Mouse (Mus musculus): ENCODE results near the gene Txnrd3. TPM values are rescaled to one million over a fixed set of nuclear protein-coding genes. Genes with fewer than 3 reads are reported as not detected.

The Txnrd3 gene
- total RNA-seq, 2 experiments from 2014 or later: 8.0 to 8.9 TPM

Other genes starting within 250 kb of the Txnrd3 start
- gene Chchd6, start 48.3 kb upstream of the Txnrd3 start, total RNA-seq (2021): 10 to 100 TPM; 73.8 to 89.8 TPM
- not detected for gene Vmn1r40, start 63.6 kb downstream of the Txnrd3 start, total RNA-seq (2021)
- gene Vmn1r41, start 96.8 kb downstream of the Txnrd3 start, total RNA-seq (2021): not detected
- gene Vmn1r42, start 232.4 kb downstream of the Txnrd3 start, total RNA-seq (2021): not detected
- gene Vmn1r43, start 232.4 kb downstream of the Txnrd3 start, total RNA-seq (2021): not detected
- not detected for gene Vmn1r44, start 239.7 kb downstream of the Txnrd3 start, total RNA-seq (2021)